Mouse (Mus musculus): Measurements from ENCODE around the gene Gm9958. TPM values are rescaled to one million over a fixed set of nuclear protein-coding genes. Genes with fewer than 3 reads are reported as not detected.

The Gm9958 gene
- total RNA-seq, 2 experiments from 2014 or later = 1.4 to 3.3 TPM

DNA sequence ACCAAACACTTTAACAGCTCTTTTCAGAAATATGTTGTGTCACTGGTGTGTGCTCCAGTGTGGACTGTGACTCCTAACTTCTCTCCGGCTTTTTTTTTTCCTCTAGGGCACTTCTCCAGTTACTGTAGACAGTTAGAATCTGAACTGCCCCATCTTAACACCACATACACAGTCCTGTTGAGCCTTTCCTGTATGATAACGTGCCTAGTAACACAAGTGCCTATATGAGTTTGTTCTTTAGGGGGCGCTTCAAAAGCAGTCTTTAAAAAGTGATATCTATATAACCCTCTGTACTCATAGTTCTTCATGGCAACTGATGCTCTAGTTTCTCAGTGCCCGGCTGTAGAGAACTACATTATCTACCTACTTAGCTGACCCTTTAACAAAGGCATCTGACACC lies 27.3 kb downstream of the Gm9958 start:
- peak; percentile 82 for ATAC-seq (replicated peaks; ENCODE audit: low FRiP score, low TSS enrichment, poor library complexity, severe bottlenecking)

GRCm38 (mm10) chr5:90396817-90397216 lies 29.8 kb downstream of the Gm9958 start:
- ATAC-seq (replicated peaks; ENCODE audit: low FRiP score, low TSS enrichment, poor library complexity, severe bottlenecking) = no peak

- ATAC-seq (replicated peaks; ENCODE audit: low FRiP score, low TSS enrichment, poor library complexity, severe bottlenecking) = no peak
Measured at GRCm38 (mm10) chr5:90405210-90405609, 38.2 kb downstream of the Gm9958 start.

DNA sequence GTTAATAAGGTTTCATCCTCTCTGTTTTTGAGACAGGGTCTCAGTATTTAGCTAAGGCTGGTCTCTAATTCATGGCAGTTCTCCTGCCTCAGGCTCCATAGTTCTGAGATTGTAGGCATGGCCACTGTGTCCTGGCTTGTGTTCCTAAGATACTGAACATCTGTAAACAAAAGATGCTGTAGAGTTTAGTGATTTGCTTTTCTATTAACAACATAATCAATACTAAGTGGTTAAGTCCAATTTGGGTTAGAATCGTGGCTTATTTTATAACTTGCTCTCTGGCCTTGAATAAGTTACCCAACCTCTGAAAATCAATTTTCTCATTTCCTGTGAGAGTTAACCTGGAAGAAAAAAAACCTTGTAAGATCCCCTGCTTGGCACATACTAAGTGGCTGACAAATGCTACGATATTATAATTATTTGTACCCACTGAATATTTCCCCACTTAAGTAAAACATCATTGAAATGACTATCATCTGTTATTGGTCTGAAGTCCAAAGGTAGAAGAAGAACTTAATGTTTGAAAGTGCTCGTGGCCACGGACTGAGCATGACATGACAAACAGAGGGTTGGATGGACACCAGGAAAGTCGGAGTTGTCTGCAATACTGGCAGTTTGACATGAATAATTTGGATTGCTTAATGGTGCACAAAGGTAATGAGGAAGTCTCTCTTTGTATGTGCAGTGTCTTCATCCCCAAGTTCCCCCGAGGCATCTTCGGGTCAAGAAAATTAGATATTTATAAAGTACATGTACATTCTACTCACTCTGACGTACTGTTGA lies 47.3 kb downstream of the Gm9958 start:
- no peak for ATAC-seq (replicated peaks; ENCODE audit: low FRiP score, low TSS enrichment, poor library complexity, severe bottlenecking)

- ATAC-seq (replicated peaks; ENCODE audit: low FRiP score, low TSS enrichment, poor library complexity, severe bottlenecking) = no peak
Measured at GRCm38 (mm10) chr5:90414925-90415295, 47.9 kb downstream of the Gm9958 start.

Other genes starting within 250 kb of the Gm9958 start
- 33.5 and 43.6 TPM in 2 replicates for gene Cox18, start 143.2 kb upstream of the Gm9958 start, total RNA-seq (2014; fragmentation: Nextera tagmentation)
- gene Cox18, start 143.2 kb upstream of the Gm9958 start, total RNA-seq (2017) = 17.1 and 17.7 TPM in 2 replicates
- 115 and 123 TPM in 2 replicates for gene Ankrd17, start 627 bp upstream of the Gm9958 start, total RNA-seq (2014; fragmentation: Nextera tagmentation)
- gene Ankrd17, start 627 bp upstream of the Gm9958 start, total RNA-seq (2017) = 115 and 119 TPM in 2 replicates
- not detected in 2 replicates for gene Alb, start 93.7 kb downstream of the Gm9958 start, total RNA-seq (2014; fragmentation: Nextera tagmentation)
- gene Alb, start 93.7 kb downstream of the Gm9958 start, total RNA-seq (2017) = not detected in 2 replicates
- gene Afp, start 123.5 kb downstream of the Gm9958 start, total RNA-seq (2014; fragmentation: Nextera tagmentation) = 1.4 TPM in 1 of 2 replicates, not detected in the other
- 0.42 TPM in 1 of 2 replicates, not detected in the other for gene Afp, start 123.5 kb downstream of the Gm9958 start, total RNA-seq (2017)
- not detected in 2 replicates for gene Afm, start 151.7 kb downstream of the Gm9958 start, total RNA-seq (2014; fragmentation: Nextera tagmentation)
- not detected in 2 replicates for gene Afm, start 151.7 kb downstream of the Gm9958 start, total RNA-seq (2017)
- not detected in 2 replicates for gene 5830473C10Rik, start 193.9 kb downstream of the Gm9958 start, total RNA-seq (2014; fragmentation: Nextera tagmentation)
- not detected in 2 replicates for gene 5830473C10Rik, start 193.9 kb downstream of the Gm9958 start, total RNA-seq (2017)